Mouse (Mus musculus): ENCODE results near the gene Serpinc1. TPM values are rescaled to one million over a fixed set of nuclear protein-coding genes. Genes with fewer than 3 reads are reported as not detected.
"Not testable (repeated sequence)": the region's sequence is repeated elsewhere in the genome, so short reads cannot be mapped to it uniquely, and the experiment has no call there.

The Serpinc1 gene
- total and polyA plus RNA-seq, 3 experiments: 0.13 to 1.3 (median 1.2) TPM

GRCm38 (mm10) chr1:161027196-161027595 lies 48.8 kb downstream of the Serpinc1 start:
- DNase-seq (ENCODE audit: low spot score) (no peak), ATAC-seq (ENCODE audit: extremely low read depth, insufficient number of reproducible peaks, low FRiP score, poor library complexity, severe bottlenecking) (no peak)
- Histone ChIP-seq H3K36me3 (replicated peaks) (peaks cover 41% of the 10 kb centered on the region), H3K4me3 (ENCODE audit: low read depth, low read length) (no peak overlapping the region), H3K27me3 (ENCODE audit: insufficient read depth, low read length) (no peaks in the 10 kb centered on the region), H3K4me1 (ENCODE audit: insufficient read depth, low read depth, low read length) (no peaks in the 10 kb centered on the region; the same call in 1 of the 2 replicates), H3K9me3 (replicated peaks) (no peaks in the 10 kb centered on the region)
- TF ChIP-seq TAL1 (conservative IDR thresholded peaks at IDR 0.05; ENCODE audit: low read depth, low read length) (no peak), GATA2 (IDR thresholded peaks at IDR 0.05; ENCODE audit: borderline replicate concordance, low read depth, low read length) (no peak), POLR2AphosphoS5 (IDR thresholded peaks at IDR 0.05; ENCODE audit: insufficient replicate concordance, low read depth, low read length) (no peak), GATA1 (IDR thresholded peaks at IDR 0.05; ENCODE audit: borderline replicate concordance, low read length) (no peak), CTCF (IDR thresholded peaks at IDR 0.05; ENCODE audit: low read depth, low read length) (no peak)

- not testable (repeated sequence) for H3K4me3 ChIP-seq (ENCODE audit: low read depth, low read length); H3K27me3 ChIP-seq (ENCODE audit: insufficient read depth, low read length); DNase-seq (ENCODE audit: low spot score); ATAC-seq (ENCODE audit: extremely low read depth, insufficient number of reproducible peaks, low FRiP score, poor library complexity, severe bottlenecking); H3K9me3 ChIP-seq (replicated peaks)
- peaks cover 46% of the 10 kb centered on the region for H3K36me3 ChIP-seq (replicated peaks)
- H3K4me1 ChIP-seq (ENCODE audit: insufficient read depth, low read depth, low read length): peaks cover 10% of the 10 kb centered on the region
These were observed 50.0 kb downstream of the Serpinc1 start for GRCm38 (mm10) chr1:161028427-161028826.

GRCm38 (mm10) chr1:161030058-161030457 lies 51.7 kb downstream of the Serpinc1 start:
- Histone ChIP-seq H3K4me3 (ENCODE audit: low read depth, low read length) (no peak overlapping the region), H3K4me1 (ENCODE audit: insufficient read depth, low read depth, low read length) (peaks cover 18% of the 10 kb centered on the region), H3K9me3 (replicated peaks) (no peaks in the 10 kb centered on the region), H3K27me3 (ENCODE audit: insufficient read depth, low read length) (no peaks in the 10 kb centered on the region), H3K36me3 (replicated peaks) (peaks cover 43% of the 10 kb centered on the region)
- no peak for TF ChIP-seq TAL1 (conservative IDR thresholded peaks at IDR 0.05; ENCODE audit: low read depth, low read length)
- no peak for TF ChIP-seq GATA1 (IDR thresholded peaks at IDR 0.05; ENCODE audit: borderline replicate concordance, low read length)
- TF ChIP-seq CTCF (IDR thresholded peaks at IDR 0.05; ENCODE audit: low read depth, low read length): no peak
- TF ChIP-seq POLR2AphosphoS5 (IDR thresholded peaks at IDR 0.05; ENCODE audit: insufficient replicate concordance, low read depth, low read length): no peak
- no peak for TF ChIP-seq GATA2 (IDR thresholded peaks at IDR 0.05; ENCODE audit: borderline replicate concordance, low read depth, low read length)
- ATAC-seq (ENCODE audit: extremely low read depth, insufficient number of reproducible peaks, low FRiP score, poor library complexity, severe bottlenecking) (no peak), DNase-seq (ENCODE audit: low spot score) (no peak)

- H3K4me1 ChIP-seq (ENCODE audit: insufficient read depth, low read depth, low read length): peaks cover 18% of the 10 kb centered on the region
- H3K4me3 ChIP-seq (ENCODE audit: low read depth, low read length): no peak overlapping the region
- DNase-seq (ENCODE audit: low spot score): no peak
- ATAC-seq (ENCODE audit: extremely low read depth, insufficient number of reproducible peaks, low FRiP score, poor library complexity, severe bottlenecking): no peak
- H3K36me3 ChIP-seq (replicated peaks): peaks cover 56% of the 10 kb centered on the region
- H3K9me3 ChIP-seq (replicated peaks): no peaks in the 10 kb centered on the region
- no peak for TF ChIP-seq GATA1 (IDR thresholded peaks at IDR 0.05; ENCODE audit: borderline replicate concordance, low read length)
- TF ChIP-seq TAL1 (conservative IDR thresholded peaks at IDR 0.05; ENCODE audit: low read depth, low read length): no peak
- TF ChIP-seq GATA2 (IDR thresholded peaks at IDR 0.05; ENCODE audit: borderline replicate concordance, low read depth, low read length): no peak
- no peaks in the 10 kb centered on the region for H3K27me3 ChIP-seq (ENCODE audit: insufficient read depth, low read length)
These were observed 53.5 kb downstream of the Serpinc1 start for GRCm38 (mm10) chr1:161031881-161032280.

- Histone ChIP-seq H3K4me1 (ENCODE audit: insufficient read depth, low read depth, low read length) (peaks cover 18% of the 10 kb centered on the region), H3K27me3 (ENCODE audit: insufficient read depth, low read length) (no peaks in the 10 kb centered on the region), H3K4me3 (ENCODE audit: low read depth, low read length) (no peak overlapping the region), H3K9me3 (replicated peaks) (no peaks in the 10 kb centered on the region), H3K36me3 (replicated peaks) (peaks cover 56% of the 10 kb centered on the region)
- TF ChIP-seq CTCF (IDR thresholded peaks at IDR 0.05; ENCODE audit: low read depth, low read length) (no peak), GATA1 (IDR thresholded peaks at IDR 0.05; ENCODE audit: borderline replicate concordance, low read length) (no peak)
- DNase-seq (ENCODE audit: low spot score) (no peak), ATAC-seq (ENCODE audit: extremely low read depth, insufficient number of reproducible peaks, low FRiP score, poor library complexity, severe bottlenecking) (no peak)
These were observed 54.0 kb downstream of the Serpinc1 start for GRCm38 (mm10) chr1:161032345-161032744.

- DNase-seq (ENCODE audit: low spot score): no peak
- TF ChIP-seq GATA1 (IDR thresholded peaks at IDR 0.05; ENCODE audit: borderline replicate concordance, low read length) (no peak), POLR2AphosphoS5 (IDR thresholded peaks at IDR 0.05; ENCODE audit: insufficient replicate concordance, low read depth, low read length) (no peak), TAL1 (conservative IDR thresholded peaks at IDR 0.05; ENCODE audit: low read depth, low read length) (no peak), GATA2 (IDR thresholded peaks at IDR 0.05; ENCODE audit: borderline replicate concordance, low read depth, low read length) (no peak), CTCF (IDR thresholded peaks at IDR 0.05; ENCODE audit: low read depth, low read length) (no peak)
- H3K4me1 ChIP-seq (ENCODE audit: insufficient read depth, low read depth, low read length): peaks cover 24% of the 10 kb centered on the region
- peak overlapping the region; percentile 91 for H3K4me3 ChIP-seq (ENCODE audit: low read depth, low read length)
- H3K9me3 ChIP-seq (replicated peaks): no peaks in the 10 kb centered on the region
- H3K36me3 ChIP-seq (replicated peaks): peaks cover 64% of the 10 kb centered on the region
- ATAC-seq (ENCODE audit: extremely low read depth, insufficient number of reproducible peaks, low FRiP score, poor library complexity, severe bottlenecking): no peak
- no peaks in the 10 kb centered on the region for H3K27me3 ChIP-seq (ENCODE audit: insufficient read depth, low read length)
These were observed 55.6 kb downstream of the Serpinc1 start for GRCm38 (mm10) chr1:161033856-161034434.

All from G1E (cell line).